Mouse (Mus musculus): ENCODE data around the gene Unk. TPM values are rescaled to one million over a fixed set of nuclear protein-coding genes. Genes with fewer than 3 reads are reported as not detected.

The Unk gene
- total RNA-seq, 2 experiments from 2014 or later = 13.6 to 15.8 TPM

- peak; percentile 72 for DNase-seq
These were observed 78.5 kb downstream of the Unk start for GRCm38 (mm10) chr11:116108464-116109137.

- DNase-seq = peak; percentile 51
These were observed 79.4 kb downstream of the Unk start for GRCm38 (mm10) chr11:116109441-116110081.

GRCm38 (mm10) chr11:116110131-116110530 lies 80.0 kb downstream of the Unk start:
- DNase-seq = peak; percentile 91

- no peak for DNase-seq
These were observed 80.4 kb downstream of the Unk start for GRCm38 (mm10) chr11:116110540-116110939.

Other genes with a start within 250 kb of the Unk start
- gene Caskin2, start 216.7 kb upstream of the Unk start, total RNA-seq (2021) = 10 to 100 TPM; 16.8 to 22.7 TPM
- 10 to 100 TPM; 10.3 to 11.1 TPM for gene Tsen54, start 215.6 kb upstream of the Unk start, total RNA-seq (2021)
- gene Llgl2, start 206.3 kb upstream of the Unk start, total RNA-seq (2021) = 10 to 100 TPM; 16.5 to 17.4 TPM
- gene Myo15b, start 171.9 kb upstream of the Unk start, total RNA-seq (2021) = not detected
- gene Smim5, start 130.4 kb upstream of the Unk start, total RNA-seq (2021) = 1 to 10 TPM; 3.6 to 4.1 TPM
- gene Smim6, start 118.3 kb upstream of the Unk start, total RNA-seq (2021) = not detected
- 10 to 100 TPM; 16.6 to 24.5 TPM for gene Sap30bp, start 97.0 kb upstream of the Unk start, total RNA-seq (2021)
- gene Recql5, start 96.8 kb upstream of the Unk start, total RNA-seq (2021) = 1 to 10 TPM; 5.4 to 9.1 TPM
- gene Itgb4, start 55.6 kb upstream of the Unk start, total RNA-seq (2021) = 1 to 10 TPM; 4.6 to 4.9 TPM
- gene Galk1, start 17.6 kb upstream of the Unk start, total RNA-seq (2021) = 10 to 100 TPM; 14.8 to 19.2 TPM
- 100 to 1,000 TPM; 252 TPM for gene H3f3b, start 2.4 kb upstream of the Unk start, total RNA-seq (2021)
- gene Unc13d, start 47.6 kb downstream of the Unk start, total RNA-seq (2021) = under 1 TPM; 0.45 TPM
- 10 to 100 TPM; 64.8 to 66.8 TPM for gene Wbp2, start 56.7 kb downstream of the Unk start, total RNA-seq (2021)
- gene Trim47, start 96.9 kb downstream of the Unk start, total RNA-seq (2021) = 10 to 100 TPM; 21.9 to 31.7 TPM
- gene Trim65, start 100.8 kb downstream of the Unk start, total RNA-seq (2021) = 1 to 10 TPM; 3.3 to 3.6 TPM
- 10 to 100 TPM; 40.8 to 46.2 TPM for gene Mrpl38, start 108.5 kb downstream of the Unk start, total RNA-seq (2021)
- gene Fbf1, start 137.8 kb downstream of the Unk start, total RNA-seq (2021) = 10 to 100 TPM; 13.8 to 18.2 TPM
- gene Ten1, start 168.5 kb downstream of the Unk start, total RNA-seq (2021) = 10 to 100 TPM; 28.5 to 31.3 TPM
- gene Acox1, start 168.7 kb downstream of the Unk start, total RNA-seq (2021) = 10 to 100 TPM; 39.1 to 41.4 TPM
- under 1 TPM; 0.09 to 0.34 TPM for gene Evpl, start 207.8 kb downstream of the Unk start, total RNA-seq (2021)
- gene Srp68, start 243.9 kb downstream of the Unk start, total RNA-seq (2021) = 10 to 100 TPM; 74.6 to 77.9 TPM